Mouse (Mus musculus): Measurements from ENCODE around the gene Chpt1. TPM values are rescaled to one million over a fixed set of nuclear protein-coding genes. Genes with fewer than 3 reads are reported as not detected.
"Not testable (repeated sequence)": the region's sequence is repeated elsewhere in the genome, so short reads cannot be mapped to it uniquely, and the experiment has no call there.

Chpt1 gene
- 10.1 and 12.1 TPM in 2 replicates for total RNA-seq (2017)

GRCm38 (mm10) chr10:88503421-88504314 lies at the start of gene Chpt1:
Gene Chpt1 (minus strand): TSS chr10:88504073.
- peak; percentile 75 for ATAC-seq (replicated peaks; ENCODE audit: low read depth, poor library complexity, severe bottlenecking)

- ATAC-seq (replicated peaks; ENCODE audit: low read depth, poor library complexity, severe bottlenecking): 0 out of 2 replicates have a peak, but pooled peaks have one; percentile 58
Observed at GRCm38 (mm10) chr10:88552738-88553137, 48.9 kb upstream of the Chpt1 start.

GRCm38 (mm10) chr10:88550225-88550624 lies 46.4 kb upstream of the Chpt1 start:
- ATAC-seq (replicated peaks; ENCODE audit: low read depth, poor library complexity, severe bottlenecking): no peak

- no peak for ATAC-seq (replicated peaks; ENCODE audit: low read depth, poor library complexity, severe bottlenecking)
Observed at GRCm38 (mm10) chr10:88547635-88548034, 43.8 kb upstream of the Chpt1 start.

- no peak for ATAC-seq (replicated peaks; ENCODE audit: low read depth, poor library complexity, severe bottlenecking)
Observed at GRCm38 (mm10) chr10:88530631-88531030, 26.8 kb upstream of the Chpt1 start.

- ATAC-seq (replicated peaks; ENCODE audit: low read depth, poor library complexity, severe bottlenecking): no peak
Observed at GRCm38 (mm10) chr10:88524016-88524415, 20.1 kb upstream of the Chpt1 start.

- no peak for ATAC-seq (replicated peaks; ENCODE audit: low read depth, poor library complexity, severe bottlenecking)
Observed at GRCm38 (mm10) chr10:88523212-88523611, 19.3 kb upstream of the Chpt1 start.

- no peak for ATAC-seq (replicated peaks; ENCODE audit: low read depth, poor library complexity, severe bottlenecking)
Observed at GRCm38 (mm10) chr10:88522795-88523194, 18.9 kb upstream of the Chpt1 start.

- not testable (repeated sequence) for ATAC-seq (replicated peaks; ENCODE audit: low read depth, poor library complexity, severe bottlenecking)
Observed at GRCm38 (mm10) chr10:88515049-88515448, 11.2 kb upstream of the Chpt1 start.

GRCm38 (mm10) chr10:88514495-88514894 lies 10.6 kb upstream of the Chpt1 start:
- peak; percentile 99 for ATAC-seq (replicated peaks; ENCODE audit: low read depth, poor library complexity, severe bottlenecking)

GRCm38 (mm10) chr10:88513574-88514135 lies 9.8 kb upstream of the Chpt1 start:
- peak; percentile 24 for ATAC-seq (replicated peaks; ENCODE audit: low read depth, poor library complexity, severe bottlenecking)

GRCm38 (mm10) chr10:88511355-88511754 lies 7.5 kb upstream of the Chpt1 start:
- ATAC-seq (replicated peaks; ENCODE audit: low read depth, poor library complexity, severe bottlenecking): no peak

GRCm38 (mm10) chr10:88510503-88511271 lies 6.8 kb upstream of the Chpt1 start:
- no peak for ATAC-seq (replicated peaks; ENCODE audit: low read depth, poor library complexity, severe bottlenecking)

- no peak for ATAC-seq (replicated peaks; ENCODE audit: low read depth, poor library complexity, severe bottlenecking)
Observed at GRCm38 (mm10) chr10:88507691-88508143, 3.8 kb upstream of the Chpt1 start.

GRCm38 (mm10) chr10:88505256-88505655 lies 1.4 kb upstream of the Chpt1 start:
- ATAC-seq (replicated peaks; ENCODE audit: low read depth, poor library complexity, severe bottlenecking): no peak

GRCm38 (mm10) chr10:88504481-88504880 lies 608 bp upstream of the Chpt1 start:
- 0 out of 2 replicates have a peak, but pooled peaks have one; percentile 13 for ATAC-seq (replicated peaks; ENCODE audit: low read depth, poor library complexity, severe bottlenecking)

- no peak for ATAC-seq (replicated peaks; ENCODE audit: low read depth, poor library complexity, severe bottlenecking)
Observed at GRCm38 (mm10) chr10:88502919-88503318, 954 bp downstream of the Chpt1 start.

- no peak for ATAC-seq (replicated peaks; ENCODE audit: low read depth, poor library complexity, severe bottlenecking)
Observed at GRCm38 (mm10) chr10:88501886-88502765, 1.7 kb downstream of the Chpt1 start.

GRCm38 (mm10) chr10:88501370-88501769 lies 2.5 kb downstream of the Chpt1 start:
- no peak for ATAC-seq (replicated peaks; ENCODE audit: low read depth, poor library complexity, severe bottlenecking)

- ATAC-seq (replicated peaks; ENCODE audit: low read depth, poor library complexity, severe bottlenecking): no peak
Observed at GRCm38 (mm10) chr10:88499993-88500392, 3.9 kb downstream of the Chpt1 start.
